Mouse (Mus musculus): ENCODE measurements around the gene Ginm1. TPM values are rescaled to one million over a fixed set of nuclear protein-coding genes. Genes with fewer than 3 reads are reported as not detected.
A peak's percentile ranks its signal among the peaks of the same experiment; 100 is the strongest.

The Ginm1 gene
- polyA plus RNA-seq, 1 experiment from 2014 or later: 65.8 TPM

GRCm38 (mm10) chr10:7787319-7787718 lies 5.3 kb downstream of the Ginm1 start:
- Histone ChIP-seq H3K4me2 (ENCODE audit: low read length) (no peak overlapping the region), H3K9ac (ENCODE audit: low read length) (no peak overlapping the region), H3K36me3 (ENCODE audit: control insufficient read depth, insufficient read depth, low read length) (peaks cover 15% of the 10 kb centered on the region), H3K4me1 (replicated peaks; ENCODE audit: control insufficient read depth, insufficient read depth, low read length) (peaks cover 4% of the 10 kb centered on the region; the same call in 1 of the 2 replicates), H3K9me3 (ENCODE audit: control insufficient read depth, low read length) (no peaks in the 10 kb centered on the region), H3K27ac (ENCODE audit: low read depth) (no peak overlapping the region), H3K4me3 (ENCODE audit: low read depth, low read length) (no peak overlapping the region), H3K27me3 (replicated peaks; ENCODE audit: control insufficient read depth, insufficient read depth, low read length) (no peaks in the 10 kb centered on the region)
- no peak for DNase-seq (ENCODE audit: low spot score)
- 30% methylated on average over 2 of the region's 2 CpGs for WGBS
- ATAC-seq (replicated peaks; ENCODE audit: low FRiP score, low TSS enrichment, low read depth): peak; percentile 66

- peak overlapping the region; percentile 69 for H3K4me2 ChIP-seq (ENCODE audit: low read length)
Observed at GRCm38 (mm10) chr10:7781214-7781613, 11.4 kb downstream of the Ginm1 start.

GRCm38 (mm10) chr10:7780238-7781176 lies 12.1 kb downstream of the Ginm1 start:
- ATAC-seq (replicated peaks; ENCODE audit: low FRiP score, low TSS enrichment, low read depth): peak; percentile 91
- H3K4me1 ChIP-seq (replicated peaks; ENCODE audit: control insufficient read depth, insufficient read depth, low read length): 0 out of 2 replicates have a peak, but pooled peaks cover 3% of the 10 kb centered on the region
- H3K9me3 ChIP-seq (ENCODE audit: control insufficient read depth, low read length): no peaks in the 10 kb centered on the region
- H3K27ac ChIP-seq (ENCODE audit: low read depth): peak overlapping the region; percentile 62; the same call in 1 of the 2 replicates
- H3K4me3 ChIP-seq (ENCODE audit: low read depth, low read length): peak overlapping the region; percentile 97
- WGBS: under 1% methylated on average over 54 of the region's 77 CpGs
- H3K27me3 ChIP-seq (replicated peaks; ENCODE audit: control insufficient read depth, insufficient read depth, low read length): no peaks in the 10 kb centered on the region
- H3K36me3 ChIP-seq (ENCODE audit: control insufficient read depth, insufficient read depth, low read length): 0 out of 2 replicates have a peak, but pooled peaks cover 23% of the 10 kb centered on the region
- H3K4me2 ChIP-seq (ENCODE audit: low read length): peak overlapping the region; percentile 69
- H3K9ac ChIP-seq (ENCODE audit: low read length): peak overlapping the region; percentile 70
- peak; percentile 96 for DNase-seq (ENCODE audit: low spot score)

More at GRCm38 (mm10) chr10:7781214-7781613, 11.4 kb downstream of the Ginm1 start:
- H3K4me1 ChIP-seq (replicated peaks; ENCODE audit: control insufficient read depth, insufficient read depth, low read length): 0 out of 2 replicates have a peak, but pooled peaks cover 3% of the 10 kb centered on the region
- H3K9me3 ChIP-seq (ENCODE audit: control insufficient read depth, low read length): no peaks in the 10 kb centered on the region
- DNase-seq (ENCODE audit: low spot score) (no peak), ATAC-seq (replicated peaks; ENCODE audit: low FRiP score, low TSS enrichment, low read depth) (peak; percentile 9; the same call in 1 of the 2 replicates)
- WGBS: 49% methylated on average over 3 of the region's 3 CpGs
- H3K4me3 ChIP-seq (ENCODE audit: low read depth, low read length): peak overlapping the region; percentile 97
- 0 out of 2 replicates have a peak overlapping the region, but pooled peaks have one; percentile 14 for H3K9ac ChIP-seq (ENCODE audit: low read length)
- no peaks in the 10 kb centered on the region for H3K27me3 ChIP-seq (replicated peaks; ENCODE audit: control insufficient read depth, insufficient read depth, low read length)
- H3K27ac ChIP-seq (ENCODE audit: low read depth): no peak overlapping the region
- 0 out of 2 replicates have a peak, but pooled peaks cover 16% of the 10 kb centered on the region for H3K36me3 ChIP-seq (ENCODE audit: control insufficient read depth, insufficient read depth, low read length)

DNA sequence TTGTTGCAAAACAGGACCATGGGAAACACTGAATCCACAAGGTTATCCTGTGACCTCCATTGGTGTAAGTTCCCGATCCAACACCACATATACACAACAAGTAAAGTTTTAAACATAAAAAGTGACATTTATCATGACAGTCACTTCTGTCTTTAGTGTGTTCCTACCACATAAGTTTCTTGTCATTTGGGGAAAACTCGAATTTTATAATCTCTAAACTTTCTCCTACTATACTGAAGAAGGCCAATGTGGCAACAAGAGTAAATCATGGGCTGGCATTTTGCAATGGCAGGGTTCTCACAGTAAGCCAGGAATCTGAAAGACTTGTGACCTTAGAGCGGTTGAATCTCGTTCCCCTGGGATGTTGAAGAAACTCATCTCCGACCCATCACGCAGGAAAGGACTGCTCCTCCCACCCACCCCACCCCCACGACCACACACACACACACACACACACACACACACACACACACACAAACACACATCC lies 12.8 kb downstream of the Ginm1 start:
- peak overlapping the region; percentile 69 for H3K4me2 ChIP-seq (ENCODE audit: low read length)
- peak overlapping the region; percentile 70 for H3K9ac ChIP-seq (ENCODE audit: low read length)
- 0 out of 2 replicates have a peak, but pooled peaks cover 3% of the 10 kb centered on the region for H3K4me1 ChIP-seq (replicated peaks; ENCODE audit: control insufficient read depth, insufficient read depth, low read length)
- peak overlapping the region; percentile 97 for H3K4me3 ChIP-seq (ENCODE audit: low read depth, low read length)
- no peaks in the 10 kb centered on the region for H3K27me3 ChIP-seq (replicated peaks; ENCODE audit: control insufficient read depth, insufficient read depth, low read length)
- ATAC-seq (replicated peaks; ENCODE audit: low FRiP score, low TSS enrichment, low read depth): no peak
- no peak for DNase-seq (ENCODE audit: low spot score)
- H3K9me3 ChIP-seq (ENCODE audit: control insufficient read depth, low read length): no peaks in the 10 kb centered on the region
- H3K36me3 ChIP-seq (ENCODE audit: control insufficient read depth, insufficient read depth, low read length): 0 out of 2 replicates have a peak, but pooled peaks cover 26% of the 10 kb centered on the region
- 13% methylated on average over 7 of the region's 7 CpGs for WGBS
- no peak overlapping the region for H3K27ac ChIP-seq (ENCODE audit: low read depth)

GRCm38 (mm10) chr10:7778361-7778760 lies 14.3 kb downstream of the Ginm1 start:
- ATAC-seq (replicated peaks; ENCODE audit: low FRiP score, low TSS enrichment, low read depth) (no peak), DNase-seq (ENCODE audit: low spot score) (no peak)
- Histone ChIP-seq H3K4me3 (ENCODE audit: low read depth, low read length) (no peak overlapping the region), H3K4me1 (replicated peaks; ENCODE audit: control insufficient read depth, insufficient read depth, low read length) (0 out of 2 replicates have a peak, but pooled peaks cover 3% of the 10 kb centered on the region), H3K36me3 (ENCODE audit: control insufficient read depth, insufficient read depth, low read length) (0 out of 2 replicates have a peak, but pooled peaks cover 26% of the 10 kb centered on the region), H3K4me2 (ENCODE audit: low read length) (no peak overlapping the region), H3K27ac (ENCODE audit: low read depth) (no peak overlapping the region), H3K27me3 (replicated peaks; ENCODE audit: control insufficient read depth, insufficient read depth, low read length) (no peaks in the 10 kb centered on the region), H3K9me3 (ENCODE audit: control insufficient read depth, low read length) (no peaks in the 10 kb centered on the region), H3K9ac (ENCODE audit: low read length) (no peak overlapping the region)
- WGBS: 87% methylated on average over 3 of the region's 3 CpGs

- H3K4me1 ChIP-seq (replicated peaks; ENCODE audit: control insufficient read depth, insufficient read depth, low read length): no peaks in the 10 kb centered on the region
- H3K27ac ChIP-seq (ENCODE audit: low read depth): no peak overlapping the region
- ATAC-seq (replicated peaks; ENCODE audit: low FRiP score, low TSS enrichment, low read depth) (no peak), DNase-seq (ENCODE audit: low spot score) (no peak)
- H3K27me3 ChIP-seq (replicated peaks; ENCODE audit: control insufficient read depth, insufficient read depth, low read length): no peaks in the 10 kb centered on the region
- 94% methylated on average over 8 of the region's 8 CpGs for WGBS
- H3K36me3 ChIP-seq (ENCODE audit: control insufficient read depth, insufficient read depth, low read length): peaks cover 53% of the 10 kb centered on the region
- H3K9ac ChIP-seq (ENCODE audit: low read length): no peak overlapping the region
- H3K4me2 ChIP-seq (ENCODE audit: low read length): no peak overlapping the region
- H3K4me3 ChIP-seq (ENCODE audit: low read depth, low read length): no peak overlapping the region
- no peaks in the 10 kb centered on the region for H3K9me3 ChIP-seq (ENCODE audit: control insufficient read depth, low read length)
Observed at GRCm38 (mm10) chr10:7775421-7775820, 17.2 kb downstream of the Ginm1 start.

- Histone ChIP-seq H3K36me3 (ENCODE audit: control insufficient read depth, insufficient read depth, low read length) (peaks cover 58% of the 10 kb centered on the region), H3K9ac (ENCODE audit: low read length) (no peak overlapping the region), H3K4me2 (ENCODE audit: low read length) (no peak overlapping the region), H3K4me3 (ENCODE audit: low read depth, low read length) (no peak overlapping the region), H3K4me1 (replicated peaks; ENCODE audit: control insufficient read depth, insufficient read depth, low read length) (no peaks in the 10 kb centered on the region), H3K9me3 (ENCODE audit: control insufficient read depth, low read length) (no peaks in the 10 kb centered on the region), H3K27ac (ENCODE audit: low read depth) (no peak overlapping the region), H3K27me3 (replicated peaks; ENCODE audit: control insufficient read depth, insufficient read depth, low read length) (no peaks in the 10 kb centered on the region)
- ATAC-seq (replicated peaks; ENCODE audit: low FRiP score, low TSS enrichment, low read depth): no peak
- DNase-seq (ENCODE audit: low spot score): no peak
- 86% methylated on average over 1 of the region's 1 CpGs for WGBS
Observed at GRCm38 (mm10) chr10:7772769-7773168, 19.9 kb downstream of the Ginm1 start.

- DNase-seq (ENCODE audit: low spot score): no peak
- no peaks in the 10 kb centered on the region for H3K27me3 ChIP-seq (replicated peaks; ENCODE audit: control insufficient read depth, insufficient read depth, low read length)
- no peak overlapping the region for H3K9ac ChIP-seq (ENCODE audit: low read length)
- ATAC-seq (replicated peaks; ENCODE audit: low FRiP score, low TSS enrichment, low read depth): no peak
- peaks cover 57% of the 10 kb centered on the region for H3K36me3 ChIP-seq (ENCODE audit: control insufficient read depth, insufficient read depth, low read length)
- no peaks in the 10 kb centered on the region for H3K9me3 ChIP-seq (ENCODE audit: control insufficient read depth, low read length)
- 93% methylated on average over 4 of the region's 4 CpGs for WGBS
- H3K27ac ChIP-seq (ENCODE audit: low read depth): no peak overlapping the region
- H3K4me2 ChIP-seq (ENCODE audit: low read length): no peak overlapping the region
- H3K4me1 ChIP-seq (replicated peaks; ENCODE audit: control insufficient read depth, insufficient read depth, low read length): no peaks in the 10 kb centered on the region
- no peak overlapping the region for H3K4me3 ChIP-seq (ENCODE audit: low read depth, low read length)
Observed at GRCm38 (mm10) chr10:7772346-7772745, 20.3 kb downstream of the Ginm1 start.
